Mouse (Mus musculus) liver, embryonic 14.5 days (tissue): ENCODE data around the gene Cpt1b.

Experiments used
- CTCF ChIP-seq: IDR thresholded peaks from 2 replicates; pipeline ENCODE4 v1.5.1; 2016; ENCODE audit warnings: antibody characterized with exemption, low read depth, control low read depth
- EP300 ChIP-seq: IDR thresholded peaks from 2 replicates; pipeline ENCODE4 v1.6.1; 2016; ENCODE audit warnings: antibody characterized with exemption, low read depth

DNA sequence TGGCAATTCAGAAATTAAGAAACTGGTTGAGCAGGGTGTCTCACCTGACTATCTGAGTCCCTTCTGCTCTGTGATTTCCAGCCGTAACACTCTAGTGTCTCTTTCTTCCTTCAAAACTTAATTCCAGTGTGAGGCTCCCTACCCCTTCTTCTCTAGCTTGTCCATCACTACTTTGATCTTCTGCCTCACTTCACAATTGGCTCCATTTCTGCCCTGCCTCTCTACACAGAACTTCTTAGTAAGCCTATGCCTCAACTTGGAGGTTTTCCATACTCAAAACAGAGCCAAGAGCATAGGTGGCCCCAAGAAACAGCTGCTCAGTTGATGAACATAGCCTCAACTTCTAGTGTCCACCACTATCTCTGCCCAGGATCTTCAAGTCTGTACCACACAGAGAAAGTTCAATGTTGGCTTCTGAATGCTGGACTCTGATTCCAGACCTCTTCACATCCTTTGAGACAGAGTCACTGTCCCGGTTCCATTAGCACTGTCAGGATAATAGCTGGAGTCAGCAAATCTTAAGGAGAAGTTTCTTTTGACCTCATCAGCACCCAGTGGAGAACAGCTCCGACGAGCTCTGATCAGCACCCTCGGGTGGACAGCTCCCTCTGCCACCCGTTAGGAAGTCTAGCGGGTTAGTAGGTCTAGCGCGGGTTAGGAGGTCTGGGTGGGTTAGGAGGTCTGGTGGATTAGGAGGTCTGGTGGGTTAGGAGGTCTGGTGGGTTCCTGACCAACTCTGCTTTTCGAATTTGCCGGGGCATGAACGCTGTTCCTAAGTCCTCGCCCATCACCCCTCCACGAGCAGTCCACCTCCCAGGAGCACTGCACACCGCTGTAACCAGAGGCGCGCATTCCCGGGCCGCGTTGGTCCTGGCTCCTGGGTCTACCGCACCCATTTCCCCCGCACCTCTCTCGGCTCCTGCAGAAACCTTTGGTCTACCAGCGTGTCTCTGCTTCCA, 27.5 kb upstream of the Cpt1b start:
- TF ChIP-seq CTCF (no peak), EP300 (no peak)
